Mouse (Mus musculus) cortical plate, adult 2 months (tissue): ENCODE measurements around the gene Ifi209.

ENCODE experiments used
- CTCF ChIP-seq: fragments of 200-500 bp; IDR thresholded peaks from 2 replicates; pipeline ENCODE4 v1.5.1; 2011; ENCODE audit warnings: mild to moderate bottlenecking, control low read depth, low read length; ENCODE audit not compliant: insufficient read depth; ENCODE audit errors: extremely low read depth
- POLR2A ChIP-seq: fragments of 200-500 bp; IDR thresholded peaks from 2 replicates; pipeline ENCODE4 v1.6.1; 2011; ENCODE audit warnings: mild to moderate bottlenecking, low read length, control low read depth; ENCODE audit not compliant: insufficient read depth; ENCODE audit errors: extremely low read depth

DNA sequence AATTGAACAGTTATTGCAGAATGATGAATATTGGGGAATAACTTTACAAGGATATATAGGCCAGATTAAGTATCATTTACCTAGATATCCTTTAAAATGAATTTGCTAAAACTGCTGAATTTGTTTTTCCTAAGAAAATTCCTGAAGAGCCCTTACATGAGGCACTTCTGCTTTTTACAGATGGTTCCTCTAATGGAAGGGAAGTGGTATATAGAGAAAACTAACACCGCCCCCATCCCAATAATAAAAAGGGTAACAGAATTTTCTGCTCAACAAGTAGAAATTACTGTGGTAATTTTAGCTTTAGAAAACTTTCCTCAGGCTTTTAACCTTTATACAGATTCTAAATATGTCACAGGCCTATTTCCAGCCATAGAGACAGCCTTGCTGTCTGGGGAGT is 63.6 kb downstream of the Ifi209 start:
- TF ChIP-seq POLR2A: no peak
- no peak for TF ChIP-seq CTCF
